10 mouse cellular contexts compared by ENCODE assay signal in the genomic region with DNA sequence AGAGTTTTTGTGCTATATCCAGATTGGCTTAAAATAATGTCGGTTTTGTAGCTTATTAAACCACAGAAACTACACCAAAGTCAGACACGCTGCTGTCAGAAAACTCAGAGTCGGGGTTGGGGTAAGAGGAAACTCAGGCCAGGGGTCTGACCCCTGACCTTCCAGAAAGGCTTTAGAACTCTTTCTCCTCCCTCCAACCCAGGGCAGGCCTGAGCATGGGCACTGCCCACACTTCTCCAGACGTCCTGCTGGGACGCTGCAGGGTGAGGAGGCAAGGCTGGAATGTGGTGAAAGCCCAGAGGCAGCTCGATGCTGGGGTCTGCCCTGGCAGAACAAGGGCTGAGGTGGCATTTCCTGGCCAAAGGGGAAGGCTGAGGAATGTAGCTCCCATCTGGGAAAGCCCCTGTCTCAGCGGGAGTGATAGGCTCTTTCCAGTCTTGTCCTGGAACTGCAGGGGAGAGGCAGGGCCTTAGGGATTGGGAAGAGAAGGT. TPM values are rescaled to one million over a fixed set of nuclear protein-coding genes. Genes with fewer than 3 reads are reported as not detected.
DNase-seq lines count a peak whose midpoint lies in the region; ATAC-seq lines count a peak whose summit lies in the region.
"Had no signal": no experiment of that assay in that cellular context is flagged by ENCODE, and none has a peak within 500 bp of the region (broad histone marks: within the 10 kb centered on the region; RNA-seq: fewer than 3 reads in every experiment).

No protein-coding gene starts in this region.

- no peak for ATAC-seq in heart, embryonic 14.5 days (ENCODE audit: insufficient number of reproducible peaks, insufficient read depth, low FRiP score, low read depth)

- no peaks in the 10 kb centered on the region for H3K9me3 ChIP-seq in heart, embryonic 14.5 days (ENCODE audit: control insufficient read depth, low read length)
- H3K9me3 ChIP-seq in midbrain, embryonic 10.5 days (replicated peaks): no peaks in the 10 kb centered on the region

- H3K9ac ChIP-seq in heart, embryonic 14.5 days (ENCODE audit: low read length): peak overlapping the region; percentile 69

- WGBS in heart, embryonic 14.5 days: 12% methylated on average over 7 of the region's 7 CpGs
- 3% methylated on average over 7 of the region's 7 CpGs for WGBS in midbrain, embryonic 10.5 days

- no peaks in the 10 kb centered on the region for H3K36me3 ChIP-seq in heart, embryonic 14.5 days (ENCODE audit: control insufficient read depth, insufficient read depth, low read length)
- H3K36me3 ChIP-seq in midbrain, embryonic 10.5 days: no peaks in the 10 kb centered on the region

- peak overlapping the region; percentile 86 for H3K4me2 ChIP-seq in heart, embryonic 14.5 days (ENCODE audit: low read length)

- DNase-seq in embryo, embryonic 9.5 days (ENCODE audit: extremely low spot score): peak; percentile 25
- DNase-seq in embryo, embryonic 10 days (ENCODE audit: low spot score): no peak
- peak; percentile 65 for DNase-seq in 3134 (ENCODE audit: extremely low read depth, insufficient read length, low spot score)
- peak; percentile 32 for DNase-seq in midbrain, embryonic 10.5 days (ENCODE audit: low spot score)
- no peak for DNase-seq in adrenal gland, adult 18-20 months (ENCODE audit: low spot score in 2 of 2)
- no peak for DNase-seq in gastrocnemius, postnatal 10 days
- no peak for DNase-seq in adrenal gland, adult 2 months

- H3K27me3 ChIP-seq in heart, embryonic 14.5 days (ENCODE audit: control insufficient read depth, insufficient read depth, low read length): peaks cover 39% of the 10 kb centered on the region
- peaks cover 79% of the 10 kb centered on the region for H3K27me3 ChIP-seq in midbrain, embryonic 10.5 days (ENCODE audit: low read depth, poor library complexity, severe bottlenecking)

- H3K4me3 ChIP-seq in heart, embryonic 14.5 days (ENCODE audit: control insufficient read depth in 1 of 2, insufficient read depth in 1 of 2, low read depth in 1 of 2, low read length in 2 of 2): peak overlapping the region; percentile 45; a peak in 3 of 4 replicates
- H3K4me3 ChIP-seq in midbrain, embryonic 10.5 days: peak overlapping the region; percentile 69

- H3K27ac ChIP-seq in heart, embryonic 14.5 days (replicated peaks in 1 of 2; ENCODE audit: control insufficient read depth in 1 of 2, insufficient read depth in 1 of 2, low read depth in 2 of 2, low read length in 2 of 2): no peak overlapping the region
- 0 out of 2 replicates have a peak overlapping the region, but pooled peaks have one; percentile 23 for H3K27ac ChIP-seq in midbrain, embryonic 10.5 days (replicated peaks)

- peaks cover 21 to 27% of the 10 kb centered on the region in 2 experiments for H3K4me1 ChIP-seq in heart, embryonic 14.5 days (ENCODE audit: control insufficient read depth in 2 of 2, insufficient read depth in 2 of 2, low read length in 2 of 2)
- peaks cover 27% of the 10 kb centered on the region for H3K4me1 ChIP-seq in midbrain, embryonic 10.5 days

RNA-seq across cellular contexts. Expression of a gene that starts 34.6 kb away (rescaled TPM):
- not detected in 2 replicates for polyA plus RNA-seq in heart, embryonic 14.5 days (2014; fragmentation: Nextera tagmentation; extraction: Ambion mirVana)
- 0.73 and 1.9 TPM in 2 replicates for polyA plus RNA-seq in midbrain, embryonic 10.5 days (2016; fragmentation: Nextera tagmentation; extraction: Ambion mirVana)
- not detected for total RNA-seq in adrenal gland, adult 18-20 months (2021)
- not detected for total RNA-seq in gastrocnemius, postnatal 10 days (2021)
- not detected for total RNA-seq in adrenal gland, adult 2 months (2021)
- polyA plus RNA-seq in adrenal gland, adult 2 months (2012; rRNA removed): not detected in 2 replicates
- total RNA-seq: liver, adult 2 months had no signal
- polyA plus RNA-seq: liver, adult 2 months; spleen, adult 2 months had no signal

Comparison
In these comparisons a context has a peak if more than half of its experiments do, and no peak if none do; other contexts are left out.
1. DNase-seq: peak in embryo, embryonic 9.5 days (single experiment), 3134 (single experiment) and midbrain, embryonic 10.5 days (single experiment); none in embryo, embryonic 10 days (single experiment), adrenal gland, adult 18-20 months (0 of 2), gastrocnemius, postnatal 10 days (single experiment) and adrenal gland, adult 2 months (single experiment).